Mouse (Mus musculus) myocyte (in vitro differentiated cells): ENCODE data around the gene Brms1.

Source experiments
- E2F4 ChIP-seq: IDR thresholded peaks from one replicate; pipeline ENCODE4 v1.6.1; 2011; ENCODE audit warnings: mild to moderate bottlenecking, control low read depth, moderate library complexity; ENCODE audit not compliant: insufficient read depth
- MAX ChIP-seq: IDR thresholded peaks from one replicate; pipeline ENCODE4 v1.6.1; 2011; ENCODE audit warnings: low read depth, mild to moderate bottlenecking, control low read depth
- MYOG ChIP-seq, 3 experiments: IDR thresholded peaks; one replicate each; pipeline ENCODE4 v1.6.1; 2011; ENCODE audit warnings: control low read depth in 2 of 3, low read depth in 2 of 3, mild to moderate bottlenecking in 2 of 3; ENCODE audit not compliant: insufficient read length in 2 of 3, control insufficient read depth in 1 of 3, insufficient read depth in 1 of 3
- POLR2A ChIP-seq: IDR thresholded peaks from one replicate; pipeline ENCODE4 v1.6.1; 2011; ENCODE audit warnings: low read depth, mild to moderate bottlenecking, control low read depth, moderate library complexity; ENCODE audit not compliant: insufficient read length
- POLR2AphosphoS2 ChIP-seq: IDR thresholded peaks from one replicate; pipeline ENCODE4 v1.6.1; 2011; ENCODE audit warnings: low read depth, control low read depth; ENCODE audit not compliant: insufficient read length
- REST ChIP-seq: IDR thresholded peaks from one replicate; pipeline ENCODE4 v1.6.1; 2011; ENCODE audit warnings: mild to moderate bottlenecking, control low read depth, moderate library complexity; ENCODE audit not compliant: insufficient read depth, insufficient read length
- SRF ChIP-seq: IDR thresholded peaks from one replicate; pipeline ENCODE4 v1.6.1; 2011; ENCODE audit warnings: low read depth; ENCODE audit not compliant: control insufficient read depth, insufficient read length
- TCF12 ChIP-seq: IDR thresholded peaks from one replicate; pipeline ENCODE4 v1.6.1; 2011; ENCODE audit warnings: mild to moderate bottlenecking, control low read depth; ENCODE audit not compliant: poor library complexity, insufficient read depth, severe bottlenecking
- USF1 ChIP-seq: IDR thresholded peaks from one replicate; pipeline ENCODE4 v1.6.1; 2011; ENCODE audit warnings: low read depth, mild to moderate bottlenecking, control low read depth, moderate library complexity

DNA sequence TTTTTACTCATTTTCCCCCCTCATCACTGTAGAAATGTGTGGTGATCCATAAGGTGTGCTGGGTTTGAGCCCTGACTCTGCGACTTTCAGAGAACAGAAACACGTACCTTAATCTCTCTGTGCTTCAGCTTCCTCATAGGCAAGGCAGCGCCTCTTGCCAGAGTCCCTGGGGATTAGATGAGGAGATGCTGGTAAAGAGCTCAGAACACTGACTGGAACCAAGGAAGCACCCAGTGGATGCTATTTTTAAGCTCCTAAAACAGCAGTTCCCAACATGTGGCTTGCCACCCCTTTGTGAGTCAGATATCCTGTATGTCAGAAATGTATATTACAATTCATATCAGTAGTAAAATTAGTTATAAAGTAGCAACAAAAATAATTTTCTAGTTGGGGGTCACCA, 23.0 kb upstream of the Brms1 start:
- TF ChIP-seq POLR2AphosphoS2 (no peak), USF1 (no peak), MAX (no peak), POLR2A (no peak), TCF12 (no peak), E2F4 (no peak), REST (no peak), SRF (no peak), MYOG (IDR thresholded peaks at IDR 0.05; ENCODE audit: control insufficient read depth in 1 of 3, insufficient read depth in 1 of 3, insufficient read length in 2 of 3, low read depth in 2 of 3) (no peak)
